Mouse (Mus musculus): ENCODE results near the gene Rpgrip1.
A peak's percentile ranks its signal among the peaks of the same experiment; 100 is the strongest.

Rpgrip1 gene

GRCm38 (mm10) chr14:52197156-52197878, 86.8 kb downstream of the Rpgrip1 start, which contains the start of gene Supt16:
Supt16 (minus strand) TSS chr14:52197416.
- peak; percentile 87 for DNase-seq (ENCODE audit: low read depth, low spot score)

GRCm38 (mm10) chr14:52198141-52198540, 87.6 kb downstream of the Rpgrip1 start:
- DNase-seq (ENCODE audit: low read depth, low spot score): peak; percentile 8

GRCm38 (mm10) chr14:52199412-52199811, 88.9 kb downstream of the Rpgrip1 start:
- DNase-seq (ENCODE audit: low read depth, low spot score): no peak
